Mouse (Mus musculus) lung, postnatal 0 days (tissue): Measurements from ENCODE around the gene Pla2g4d. TPM values are rescaled to one million over a fixed set of nuclear protein-coding genes. Genes with fewer than 3 reads are reported as not detected.
A peak's percentile ranks its signal among the peaks of the same experiment; 100 is the strongest.

Source experiments
- ATAC-seq: fragments of 200-750 bp; cut with Nextera tagmentation; 2 replicates; pipeline ENCODE4 v1.8.0; 2017; ENCODE audit warnings: moderate library complexity
- DNase-seq: peaks from one replicate; pipeline ENCODE4 v3.0.0-alpha.2; 2016; ENCODE audit warnings: low spot score
- H3K27ac ChIP-seq: fragments of 300-500 bp; sonication (generic); 2 replicates; pipeline ENCODE4 v1.5.1; 2014; ENCODE audit warnings: antibody characterized with exemption, mild to moderate bottlenecking, low read length, mixed read lengths
- H3K27me3 ChIP-seq: fragments of 300-500 bp; sonication (generic); replicated peaks from 2 replicates; pipeline ENCODE4 v1.6.1; 2014; ENCODE audit warnings: low read length, mixed read lengths; ENCODE audit not compliant: insufficient read depth
- H3K36me3 ChIP-seq: fragments of 300-500 bp; sonication (generic); 2 replicates; pipeline ENCODE4 v1.6.1; 2014; ENCODE audit warnings: low read length, mixed read lengths; ENCODE audit not compliant: insufficient read depth
- H3K4me1 ChIP-seq: fragments of 300-500 bp; sonication (generic); 2 replicates; pipeline ENCODE4 v1.6.1; 2014; ENCODE audit warnings: antibody characterized with exemption, low read depth, low read length, mixed read lengths; ENCODE audit not compliant: insufficient read depth
- H3K4me2 ChIP-seq: fragments of 300-500 bp; sonication (generic); replicated peaks from 2 replicates; pipeline ENCODE4 v1.6.1; 2014; ENCODE audit warnings: low read depth, mild to moderate bottlenecking, low read length, moderate library complexity, mixed read lengths
- H3K4me3 ChIP-seq: fragments of 300-500 bp; sonication (generic); 2 replicates; pipeline ENCODE4 v1.5.1; 2014; ENCODE audit warnings: low read depth, low read length
- H3K9ac ChIP-seq: fragments of 300-500 bp; sonication (generic); replicated peaks from 2 replicates; pipeline ENCODE4 v1.6.1; 2014; ENCODE audit warnings: low read depth, mild to moderate bottlenecking
- H3K9me3 ChIP-seq: fragments of 300-500 bp; sonication (generic); 2 replicates; pipeline ENCODE4 v1.6.1; 2016; ENCODE audit warnings: low read length, mixed read lengths
- CTCF ChIP-seq: IDR thresholded peaks from 2 replicates; pipeline ENCODE4 v1.5.1; 2016; ENCODE audit warnings: antibody characterized with exemption, mild to moderate bottlenecking
- EP300 ChIP-seq: IDR thresholded peaks from 2 replicates; pipeline ENCODE4 v1.6.1; 2016; ENCODE audit warnings: antibody characterized with exemption, mild to moderate bottlenecking, control low read depth
- WGBS: fragments of 180-500 bp; shearing (Covaris S2); extraction: QIAGEN DNeasy Blood & Tissue Kit; methylation state at CpG from one replicate; pipeline ENCODE4 v1.1.7; 2014; 5-methylcytosine and 5-hydroxymethylcytosine counted together
- polyA plus RNA-seq: library from polyadenylated mRNA; unstranded; fragments of >200 nt; fragmentation: Nextera tagmentation; extraction: Ambion mirVana; gene quantifications from 2 replicates; pipeline ENCODE4 v1.2.1, GENCODE M21; 2015

Pla2g4d gene
- polyA plus RNA-seq, 1 experiment from 2014 or later: not detected

DNA sequence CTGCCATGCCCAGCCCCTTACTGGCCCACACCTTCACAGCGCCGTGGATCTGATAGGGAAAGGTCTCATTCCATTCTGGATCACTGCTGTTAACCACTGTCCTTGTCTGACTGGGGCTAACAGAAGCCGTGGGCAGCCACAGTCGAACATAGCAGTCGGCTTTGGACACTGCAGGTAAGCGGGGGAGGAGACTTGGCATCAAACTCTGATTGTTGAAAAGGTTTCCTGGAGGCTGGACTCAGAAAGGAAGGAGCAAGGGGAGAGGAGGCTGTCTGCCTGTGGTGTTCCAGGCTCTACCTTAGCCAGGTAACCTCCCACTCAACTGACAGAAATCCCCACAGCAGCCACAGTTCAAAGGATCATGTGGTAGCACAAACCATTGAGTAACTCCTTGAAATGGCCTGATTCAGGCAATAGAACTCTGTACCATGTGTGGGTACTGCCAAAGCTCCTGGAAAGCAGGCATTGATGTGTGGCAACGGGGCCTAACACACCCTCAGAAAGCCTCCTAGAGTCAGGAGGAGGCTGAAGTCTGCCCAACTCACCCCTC lies 23.4 kb upstream of the Pla2g4d start:
- WGBS: 66% methylated on average over 7 of the region's 7 CpGs
- Histone ChIP-seq H3K27me3 (no peaks in the 10 kb centered on the region), H3K4me1 (no peaks in the 10 kb centered on the region), H3K27ac (no peak overlapping the region), H3K4me2 (no peak overlapping the region), H3K36me3 (0 out of 2 replicates have a peak, but pooled peaks cover under 1% of the 10 kb centered on the region), H3K4me3 (no peak overlapping the region), H3K9ac (no peak overlapping the region), H3K9me3 (no peaks in the 10 kb centered on the region)
- DNase-seq (peak; percentile 47), ATAC-seq (peak; percentile 24; the same call in 1 of the 2 replicates)
- TF ChIP-seq CTCF (no peak), EP300 (no peak)

DNA sequence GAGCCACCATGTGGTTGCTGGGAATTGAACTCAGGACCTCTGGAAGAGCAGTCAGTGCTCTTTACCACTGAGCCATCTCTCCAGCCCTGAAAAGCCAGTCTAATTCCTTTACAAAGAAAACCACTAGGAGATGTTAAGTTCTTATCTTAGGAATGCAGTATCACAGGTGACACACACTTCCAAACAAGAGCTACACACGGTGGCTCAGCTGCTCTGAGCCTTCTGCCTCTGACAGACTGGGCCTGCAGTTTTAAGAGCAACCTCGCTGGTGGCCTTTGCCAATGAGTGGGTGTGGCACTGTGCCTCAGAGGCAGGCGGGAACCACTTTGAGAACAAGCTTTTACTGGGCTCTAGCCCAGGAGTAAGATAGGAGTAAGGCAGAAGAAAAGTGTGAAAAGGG lies 15.1 kb upstream of the Pla2g4d start:
- Histone ChIP-seq H3K4me1 (no peaks in the 10 kb centered on the region), H3K27me3 (no peaks in the 10 kb centered on the region), H3K4me3 (no peak overlapping the region), H3K36me3 (no peaks in the 10 kb centered on the region), H3K9ac (no peak overlapping the region), H3K27ac (no peak overlapping the region), H3K9me3 (no peaks in the 10 kb centered on the region), H3K4me2 (no peak overlapping the region)
- DNase-seq (peak; percentile 15), ATAC-seq (peak; percentile 23; the same call in 1 of the 2 replicates)
- no peak for TF ChIP-seq CTCF
- no peak for TF ChIP-seq EP300
- 20% methylated on average over 3 of the region's 3 CpGs for WGBS

DNA sequence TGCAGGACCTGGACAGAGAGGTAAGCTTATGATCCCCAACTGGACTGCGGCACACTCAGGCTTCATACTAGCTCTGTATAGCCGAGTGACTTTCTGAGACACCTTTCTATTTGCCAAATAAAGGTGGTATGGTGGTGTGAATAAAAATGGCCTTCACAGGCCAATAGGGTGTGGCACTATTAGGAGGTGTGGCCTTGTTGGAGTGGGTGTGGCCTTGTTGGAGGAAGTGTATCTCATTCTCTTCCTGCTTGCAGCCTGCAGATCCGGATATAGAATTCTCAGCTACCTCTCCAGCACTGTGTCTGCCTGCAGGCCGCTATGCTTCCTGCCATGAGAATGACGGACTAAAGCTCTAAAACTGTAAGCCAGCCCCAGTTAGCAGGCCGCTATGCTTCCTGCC lies 12.1 kb upstream of the Pla2g4d start:
- H3K27ac ChIP-seq: no peak overlapping the region
- DNase-seq: no peak
- no peaks in the 10 kb centered on the region for H3K9me3 ChIP-seq
- 90% methylated on average over 6 of the region's 6 CpGs for WGBS
- TF ChIP-seq CTCF (no peak), EP300 (no peak)
- no peaks in the 10 kb centered on the region for H3K4me1 ChIP-seq
- no peak overlapping the region for H3K4me3 ChIP-seq
- H3K9ac ChIP-seq: no peak overlapping the region
- no peaks in the 10 kb centered on the region for H3K36me3 ChIP-seq
- no peaks in the 10 kb centered on the region for H3K27me3 ChIP-seq
- H3K4me2 ChIP-seq: no peak overlapping the region
- no peak for ATAC-seq

DNA sequence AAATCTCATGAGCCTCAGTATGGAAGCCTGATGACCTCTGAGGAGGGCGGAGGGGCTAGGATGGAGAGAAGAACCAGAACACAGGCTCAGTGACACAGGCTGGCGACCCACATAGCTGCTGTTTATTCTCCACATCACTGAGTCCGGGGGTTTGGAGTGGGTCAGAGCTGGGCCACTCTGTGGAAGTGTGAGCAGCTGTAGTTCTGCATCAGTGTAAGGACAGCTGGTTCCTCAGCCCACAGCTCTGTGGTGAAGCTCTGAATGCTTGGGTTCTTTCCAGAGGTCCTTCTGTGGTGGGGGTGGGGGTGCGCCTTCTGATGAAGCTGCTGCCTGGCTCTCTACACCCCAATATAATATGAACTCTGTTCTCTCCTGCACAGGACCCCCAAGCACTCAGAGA lies 10.9 kb upstream of the Pla2g4d start:
- TF ChIP-seq CTCF (no peak), EP300 (no peak)
- Histone ChIP-seq H3K9ac (no peak overlapping the region), H3K4me2 (no peak overlapping the region), H3K4me1 (no peaks in the 10 kb centered on the region), H3K27ac (no peak overlapping the region), H3K9me3 (no peaks in the 10 kb centered on the region), H3K4me3 (no peak overlapping the region), H3K36me3 (no peaks in the 10 kb centered on the region), H3K27me3 (no peaks in the 10 kb centered on the region)
- ATAC-seq (no peak), DNase-seq (no peak)
- WGBS: 65% methylated on average over 4 of the region's 4 CpGs

DNA sequence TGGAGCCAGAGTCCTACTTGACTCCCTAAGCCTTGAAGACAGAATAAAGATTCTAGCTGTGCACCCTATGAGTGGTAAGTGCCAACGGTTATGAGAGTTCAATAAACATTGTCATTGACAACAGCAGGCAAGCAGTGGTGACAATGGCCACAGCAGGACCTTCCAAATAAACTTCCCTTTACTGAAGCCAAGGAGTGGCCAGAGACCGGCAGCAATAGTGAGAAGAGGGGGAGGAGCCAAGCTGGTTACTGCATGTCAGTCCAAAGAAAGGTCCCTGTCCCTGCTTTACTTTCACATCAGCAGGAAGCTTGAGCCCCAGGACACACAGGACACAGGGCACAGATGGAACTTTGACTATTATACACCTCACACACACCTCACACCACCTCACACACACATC lies 7.2 kb upstream of the Pla2g4d start:
- TF ChIP-seq EP300 (no peak), CTCF (no peak)
- Histone ChIP-seq H3K27ac (no peak overlapping the region), H3K36me3 (no peaks in the 10 kb centered on the region), H3K9me3 (no peaks in the 10 kb centered on the region), H3K4me3 (no peak overlapping the region), H3K4me2 (no peak overlapping the region), H3K27me3 (no peaks in the 10 kb centered on the region), H3K4me1 (no peaks in the 10 kb centered on the region), H3K9ac (no peak overlapping the region)
- no peak for ATAC-seq
- WGBS: 10% methylated on average over 2 of the region's 2 CpGs
- DNase-seq: no peak

DNA sequence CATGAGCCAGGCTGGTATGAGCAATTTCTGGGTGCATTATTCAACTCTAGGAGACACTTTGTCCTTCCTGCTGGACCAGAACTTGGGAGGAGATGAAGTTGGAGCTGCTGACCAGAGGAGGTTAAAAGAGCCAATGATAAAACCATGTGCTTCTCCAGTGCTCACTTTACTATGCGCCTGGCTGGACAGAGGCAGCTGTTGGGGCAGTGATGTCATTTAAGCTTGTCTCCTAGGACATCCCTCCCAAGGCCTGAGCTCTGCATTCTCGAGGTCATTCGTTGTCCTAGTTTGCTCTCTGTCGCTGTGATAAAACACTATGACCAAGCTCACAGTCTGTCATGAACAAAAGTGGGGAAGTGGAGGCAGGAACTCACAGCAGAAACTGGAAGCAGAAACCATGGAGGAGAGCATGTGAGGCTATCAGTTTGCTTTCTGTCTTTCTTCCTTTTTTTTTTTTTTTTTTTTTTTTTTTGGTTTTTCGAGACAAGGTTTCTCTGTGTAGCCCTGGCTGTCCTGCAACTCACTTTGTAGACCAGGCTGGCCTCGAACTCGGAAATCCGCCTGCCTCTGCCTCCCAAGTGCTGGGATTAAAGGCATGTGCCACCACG lies 2.6 kb upstream of the Pla2g4d start:
- H3K4me2 ChIP-seq: no peak overlapping the region
- no peak overlapping the region for H3K4me3 ChIP-seq
- DNase-seq: no peak
- no peaks in the 10 kb centered on the region for H3K36me3 ChIP-seq
- no peak for ATAC-seq
- no peaks in the 10 kb centered on the region for H3K27me3 ChIP-seq
- no peaks in the 10 kb centered on the region for H3K4me1 ChIP-seq
- TF ChIP-seq CTCF: no peak
- TF ChIP-seq EP300: no peak
- H3K9me3 ChIP-seq: no peaks in the 10 kb centered on the region
- H3K9ac ChIP-seq: no peak overlapping the region
- no peak overlapping the region for H3K27ac ChIP-seq
- 75% methylated on average over 8 of the region's 9 CpGs for WGBS
